ENCODE assay signal across 28 mouse cellular contexts in the genomic region with DNA sequence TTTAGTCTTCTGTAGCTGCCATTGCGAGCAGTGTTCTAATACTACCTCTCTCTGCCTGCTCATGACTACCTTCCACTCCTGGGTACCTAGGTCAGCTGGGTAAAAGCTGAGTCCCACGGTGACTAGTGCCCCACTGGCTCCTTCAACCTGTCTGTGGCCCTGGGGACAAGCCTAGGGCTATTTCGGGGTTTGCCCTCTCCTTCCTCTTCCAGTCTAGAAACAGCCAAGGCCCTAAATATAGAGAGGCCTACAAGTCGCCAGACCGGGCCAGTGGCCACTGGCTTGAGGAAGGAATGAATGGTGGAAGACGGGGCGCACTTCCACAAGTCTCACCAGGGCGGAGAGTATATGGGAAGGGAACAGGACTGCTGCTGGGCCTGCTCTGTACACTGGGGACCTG. TPM values are rescaled to one million over a fixed set of nuclear protein-coding genes. Genes with fewer than 3 reads are reported as not detected.
DNase-seq lines count a peak whose midpoint lies in the region; ATAC-seq and TF ChIP-seq lines count a peak whose summit lies in the region.
"Had no signal": no experiment of that assay in that cellular context is flagged by ENCODE, and none has a peak within 500 bp of the region (broad histone marks: within the 10 kb centered on the region; RNA-seq: fewer than 3 reads in every experiment).

No protein-coding gene starts in this region.

- peaks cover 28% of the 10 kb centered on the region for H3K4me1 ChIP-seq in hindbrain, embryonic 13.5 days (replicated peaks)
- peaks cover 8% of the 10 kb centered on the region for H3K4me1 ChIP-seq in hindbrain, postnatal 0 days (ENCODE audit: insufficient read depth, low read length)
- H3K4me1 ChIP-seq in neural tube, embryonic 15.5 days: peaks cover 27% of the 10 kb centered on the region
- H3K4me1 ChIP-seq in intestine, embryonic 16.5 days (ENCODE audit: control insufficient read depth, insufficient read depth, low read length): peaks cover 9% of the 10 kb centered on the region

- 93% methylated on average over 8 of the region's 8 CpGs for WGBS in hindbrain, embryonic 13.5 days
- 93% methylated on average over 8 of the region's 8 CpGs for WGBS in hindbrain, postnatal 0 days
- WGBS in neural tube, embryonic 15.5 days: 94% methylated on average over 8 of the region's 8 CpGs
- WGBS in intestine, embryonic 16.5 days: 92% methylated on average over 8 of the region's 8 CpGs

- no peak for TF ChIP-seq CTCF in hindbrain, postnatal 0 days (IDR thresholded peaks at IDR 0.05; ENCODE audit: low read depth)

- no peak overlapping the region for H3K27ac ChIP-seq in hindbrain, embryonic 13.5 days
- H3K27ac ChIP-seq in hindbrain, postnatal 0 days: no peak overlapping the region
- H3K27ac ChIP-seq in neural tube, embryonic 15.5 days (replicated peaks): no peak overlapping the region
- H3K27ac ChIP-seq in intestine, embryonic 16.5 days (ENCODE audit: low read length): no peak overlapping the region
- H3K27ac ChIP-seq: heart, embryonic 10.5 days; kidney, postnatal 0 days had no signal

- no peaks in the 10 kb centered on the region for H3K9me3 ChIP-seq in hindbrain, embryonic 13.5 days
- H3K9me3 ChIP-seq in hindbrain, postnatal 0 days (ENCODE audit: low read length): no peaks in the 10 kb centered on the region
- H3K9me3 ChIP-seq in neural tube, embryonic 15.5 days (replicated peaks): no peaks in the 10 kb centered on the region
- no peaks in the 10 kb centered on the region for H3K9me3 ChIP-seq in intestine, embryonic 16.5 days (ENCODE audit: control insufficient read depth, low read length)
- H3K9me3 ChIP-seq: forebrain, embryonic 10.5 days; heart, embryonic 10.5 days; limb, embryonic 12.5 days; midbrain, embryonic 13.5 days had no signal

- no peak overlapping the region for H3K4me3 ChIP-seq in hindbrain, embryonic 13.5 days
- no peak overlapping the region for H3K4me3 ChIP-seq in hindbrain, postnatal 0 days (ENCODE audit: low read length)
- no peak overlapping the region for H3K4me3 ChIP-seq in neural tube, embryonic 15.5 days (replicated peaks)
- H3K4me3 ChIP-seq in intestine, embryonic 16.5 days (ENCODE audit: low read length): no peak overlapping the region
- H3K4me3 ChIP-seq: heart, embryonic 10.5 days had no signal

- 0 out of 2 replicates have a peak overlapping the region, but pooled peaks have one; percentile 13 for H3K9ac ChIP-seq in hindbrain, embryonic 13.5 days
- H3K9ac ChIP-seq in hindbrain, postnatal 0 days (replicated peaks; ENCODE audit: low read length): no peak overlapping the region
- no peak overlapping the region for H3K9ac ChIP-seq in neural tube, embryonic 15.5 days (replicated peaks)
- H3K9ac ChIP-seq in intestine, embryonic 16.5 days (ENCODE audit: low read depth, low read length): no peak overlapping the region
- H3K9ac ChIP-seq: liver, postnatal 0 days had no signal

- H3K36me3 ChIP-seq in hindbrain, embryonic 13.5 days: no peaks in the 10 kb centered on the region
- H3K36me3 ChIP-seq in hindbrain, postnatal 0 days (ENCODE audit: insufficient read depth, low read length): peaks cover 2% of the 10 kb centered on the region; the same call in 1 of the 2 replicates
- no peaks in the 10 kb centered on the region for H3K36me3 ChIP-seq in neural tube, embryonic 15.5 days
- no peaks in the 10 kb centered on the region for H3K36me3 ChIP-seq in intestine, embryonic 16.5 days (ENCODE audit: control insufficient read depth, insufficient read depth, low read length)
- H3K36me3 ChIP-seq: forebrain, embryonic 10.5 days; heart, embryonic 10.5 days; limb, embryonic 12.5 days had no signal

- no peak for DNase-seq in hindbrain, postnatal 0 days (ENCODE audit: low spot score)
- no peak for DNase-seq in neural tube, embryonic 10.5 days (ENCODE audit: extremely low spot score, low spot score)
- DNase-seq in gastrocnemius, postnatal 25 days: peak; percentile 56
- no peak for DNase-seq in frontal cortex, postnatal 25 days (ENCODE audit: low spot score in 2 of 2)
- DNase-seq: adrenal gland, adult 2 months; B cell, adult 2 months; cerebellum, adult 18-20 months; cerebellum, postnatal 14 days; heart, postnatal 4 days; kidney, adult 11 months; liver, postnatal 0 days had no signal

- H3K4me2 ChIP-seq in hindbrain, embryonic 13.5 days: peak overlapping the region; percentile 89; the same call in 1 of the 2 replicates
- no peak overlapping the region for H3K4me2 ChIP-seq in hindbrain, postnatal 0 days (ENCODE audit: low read depth, low read length)
- 0 out of 2 replicates have a peak overlapping the region, but pooled peaks have one; percentile 2 for H3K4me2 ChIP-seq in neural tube, embryonic 15.5 days
- no peak overlapping the region for H3K4me2 ChIP-seq in intestine, embryonic 16.5 days (ENCODE audit: low read depth, low read length)
- H3K4me2 ChIP-seq: liver, embryonic 11.5 days had no signal

- ATAC-seq in hindbrain, embryonic 13.5 days (ENCODE audit: low FRiP score): no peak
- ATAC-seq in hindbrain, postnatal 0 days: no peak
- ATAC-seq in neural tube, embryonic 15.5 days (ENCODE audit: low FRiP score): no peak
- no peak for ATAC-seq in intestine, embryonic 16.5 days
- ATAC-seq: forebrain, embryonic 16.5 days; liver, postnatal 0 days; lung, postnatal 0 days; midbrain, embryonic 13.5 days had no signal

- peaks cover 22% of the 10 kb centered on the region for H3K27me3 ChIP-seq in hindbrain, embryonic 13.5 days
- no peaks in the 10 kb centered on the region for H3K27me3 ChIP-seq in hindbrain, postnatal 0 days (ENCODE audit: insufficient read depth, low read length)
- H3K27me3 ChIP-seq in neural tube, embryonic 15.5 days (replicated peaks): 0 out of 2 replicates have a peak, but pooled peaks cover 7% of the 10 kb centered on the region
- no peaks in the 10 kb centered on the region for H3K27me3 ChIP-seq in intestine, embryonic 16.5 days (replicated peaks; ENCODE audit: control insufficient read depth, insufficient read depth, low read length)

RNA-seq across cellular contexts. Expression of a gene that starts 2.6 kb away (rescaled TPM):
- polyA plus RNA-seq in hindbrain, embryonic 13.5 days (2015; fragmentation: Nextera tagmentation; extraction: Ambion mirVana): 16.2 and 17.3 TPM in 2 replicates
- 27.0 and 27.5 TPM in 2 replicates for total RNA-seq in hindbrain, postnatal 0 days (2014; rRNA removed)
- 19.2 and 19.4 TPM in 2 replicates for polyA plus RNA-seq in hindbrain, postnatal 0 days (2015; fragmentation: Nextera tagmentation; extraction: Ambion mirVana)
- 19.2 and 21.4 TPM in 2 replicates for polyA plus RNA-seq in neural tube, embryonic 15.5 days (2015; fragmentation: Nextera tagmentation; extraction: Ambion mirVana)
- total RNA-seq in gastrocnemius, postnatal 25 days (2021): 10 to 100 TPM; 23.6 to 26.4 TPM
- 16.6 and 18.5 TPM in 2 replicates for polyA plus RNA-seq in intestine, embryonic 16.5 days (2015; fragmentation: Nextera tagmentation; extraction: Ambion mirVana)

RNA-seq across cellular contexts. Expression of a gene that starts 30.1 kb away (rescaled TPM):
- 231 and 236 TPM in 2 replicates for polyA plus RNA-seq in hindbrain, embryonic 13.5 days (2015; fragmentation: Nextera tagmentation; extraction: Ambion mirVana)
- total RNA-seq in hindbrain, postnatal 0 days (2014; rRNA removed): 94.2 and 159 TPM in 2 replicates
- 235 and 245 TPM in 2 replicates for polyA plus RNA-seq in hindbrain, postnatal 0 days (2015; fragmentation: Nextera tagmentation; extraction: Ambion mirVana)
- 216 and 226 TPM in 2 replicates for polyA plus RNA-seq in neural tube, embryonic 15.5 days (2015; fragmentation: Nextera tagmentation; extraction: Ambion mirVana)
- 10 to 100 TPM; 55.1 to 58.7 TPM for total RNA-seq in gastrocnemius, postnatal 25 days (2021)
- polyA plus RNA-seq in intestine, embryonic 16.5 days (2015; fragmentation: Nextera tagmentation; extraction: Ambion mirVana): 212 and 230 TPM in 2 replicates

RNA-seq across cellular contexts. Expression of a gene that starts 32.0 kb away (rescaled TPM):
- polyA plus RNA-seq in hindbrain, embryonic 13.5 days (2015; fragmentation: Nextera tagmentation; extraction: Ambion mirVana): not detected in 2 replicates
- total RNA-seq in hindbrain, postnatal 0 days (2014; rRNA removed): not detected in 2 replicates
- 0.14 TPM in 1 of 2 replicates, not detected in the other for polyA plus RNA-seq in hindbrain, postnatal 0 days (2015; fragmentation: Nextera tagmentation; extraction: Ambion mirVana)
- 1.2 TPM in 1 of 2 replicates, not detected in the other for polyA plus RNA-seq in neural tube, embryonic 15.5 days (2015; fragmentation: Nextera tagmentation; extraction: Ambion mirVana)
- total RNA-seq in gastrocnemius, postnatal 25 days (2021): not detected
- 0.82 and 2.3 TPM in 2 replicates for polyA plus RNA-seq in intestine, embryonic 16.5 days (2015; fragmentation: Nextera tagmentation; extraction: Ambion mirVana)
- total RNA-seq: CH12.LX; heart, postnatal 4 days; left cerebral cortex, postnatal 14 days; MEL had no signal
- polyA plus RNA-seq: adrenal gland, adult 2 months; forebrain, embryonic 16.5 days; liver, postnatal 0 days; midbrain, embryonic 13.5 days; neural tube, embryonic 14.5 days had no signal

RNA-seq across cellular contexts. Expression of a gene that starts 48.0 kb away (rescaled TPM):
- polyA plus RNA-seq in hindbrain, embryonic 13.5 days (2015; fragmentation: Nextera tagmentation; extraction: Ambion mirVana): 0.04 and 0.09 TPM in 2 replicates
- total RNA-seq in hindbrain, postnatal 0 days (2014; rRNA removed): not detected in 2 replicates
- polyA plus RNA-seq in hindbrain, postnatal 0 days (2015; fragmentation: Nextera tagmentation; extraction: Ambion mirVana): not detected in 2 replicates
- polyA plus RNA-seq in neural tube, embryonic 15.5 days (2015; fragmentation: Nextera tagmentation; extraction: Ambion mirVana): 1.1 and 3.7 TPM in 2 replicates
- total RNA-seq in gastrocnemius, postnatal 25 days (2021): under 1 TPM in 1 of 2 experiments, not detected in 1; 0.11 TPM
- polyA plus RNA-seq in intestine, embryonic 16.5 days (2015; fragmentation: Nextera tagmentation; extraction: Ambion mirVana): 44.4 and 47.8 TPM in 2 replicates
- total RNA-seq: CH12.LX; layer of hippocampus, adult 18-20 months; left cerebral cortex, postnatal 14 days; megakaryocyte progenitor cell, adult 5-6 weeks; MEL had no signal
- polyA plus RNA-seq: forebrain, embryonic 10.5 days; forebrain, embryonic 16.5 days; midbrain, embryonic 13.5 days; neural tube, embryonic 14.5 days had no signal

RNA-seq across cellular contexts. Expression of a gene that starts 49.6 kb away (rescaled TPM):
- polyA plus RNA-seq in hindbrain, embryonic 13.5 days (2015; fragmentation: Nextera tagmentation; extraction: Ambion mirVana): 27.7 and 28.2 TPM in 2 replicates
- 32.9 and 35.8 TPM in 2 replicates for total RNA-seq in hindbrain, postnatal 0 days (2014; rRNA removed)
- 16.8 and 17.7 TPM in 2 replicates for polyA plus RNA-seq in hindbrain, postnatal 0 days (2015; fragmentation: Nextera tagmentation; extraction: Ambion mirVana)
- polyA plus RNA-seq in neural tube, embryonic 15.5 days (2015; fragmentation: Nextera tagmentation; extraction: Ambion mirVana): 22.7 and 29.4 TPM in 2 replicates
- total RNA-seq in gastrocnemius, postnatal 25 days (2021): 1 to 10 TPM; 3.2 to 3.8 TPM
- 22.3 and 22.7 TPM in 2 replicates for polyA plus RNA-seq in intestine, embryonic 16.5 days (2015; fragmentation: Nextera tagmentation; extraction: Ambion mirVana)

Comparison
In these comparisons a context has a peak if more than half of its experiments do, and no peak if none do; other contexts are left out.
1. H3K4me2 ChIP-seq: peak in hindbrain, embryonic 13.5 days (single experiment) and neural tube, embryonic 15.5 days (single experiment); none in hindbrain, postnatal 0 days (single experiment) and intestine, embryonic 16.5 days (single experiment).